Mouse (Mus musculus) gastrocnemius, postnatal 10 days (tissue): ENCODE results near the gene Ankmy1. TPM values are rescaled to one million over a fixed set of nuclear protein-coding genes. Genes with fewer than 3 reads are reported as not detected.
A peak's percentile ranks its signal among the peaks of the same experiment; 100 is the strongest.

Experiments
- DNase-seq: peaks from one replicate; pipeline ENCODE4 v3.0.0; 2021; ENCODE audit warnings: mixed read lengths
- long read RNA-seq, 2 experiments: library from polyadenylated mRNA; stranded (forward); transcript quantifications; one replicate each; pipeline ENCODE4 v2.0.0; 2021
- total RNA-seq, 2 experiments: library from RNA; stranded (reverse); gene quantifications; 2 replicates each; pipeline ENCODE4 v1.2.3; 2021

Ankmy1 gene
- under 1 TPM; 0.27 to 0.28 TPM for total RNA-seq
- long read RNA-seq, experiment 1, partial matches to known transcripts, result 0 of 2 reads
- long read RNA-seq, experiment 1, other reads (novel, unspliced or antisense), result 2 of 2 reads
- long read RNA-seq, experiment 2, partial matches to known transcripts, result 0 of 2 reads
- long read RNA-seq, experiment 2, other reads (novel, unspliced or antisense), result 2 of 2 reads

DNA sequence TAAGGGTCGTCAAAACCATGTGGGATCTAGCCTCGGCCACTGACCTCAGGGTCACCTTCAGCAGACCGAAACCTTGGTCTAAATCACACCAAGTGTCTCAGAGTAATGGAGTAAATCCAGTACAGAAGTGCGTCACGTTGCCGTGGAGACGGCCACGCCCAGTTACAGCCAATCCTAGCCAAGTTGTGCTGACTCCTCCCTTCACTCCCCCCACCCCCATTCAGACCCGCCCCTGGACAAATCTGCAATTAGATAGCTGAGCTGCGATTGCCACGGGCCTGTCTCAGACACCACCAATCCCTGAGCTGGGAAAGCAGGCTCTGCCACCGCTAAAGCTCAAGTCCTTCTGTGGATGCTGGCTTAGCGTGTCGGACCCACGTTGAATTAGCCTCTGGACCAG, at the start of gene Ankmy1:
Gene Ankmy1 (minus strand): TSS at position 121 of the 400 bp plus-strand sequence.
- peak; percentile 42 for DNase-seq

DNA sequence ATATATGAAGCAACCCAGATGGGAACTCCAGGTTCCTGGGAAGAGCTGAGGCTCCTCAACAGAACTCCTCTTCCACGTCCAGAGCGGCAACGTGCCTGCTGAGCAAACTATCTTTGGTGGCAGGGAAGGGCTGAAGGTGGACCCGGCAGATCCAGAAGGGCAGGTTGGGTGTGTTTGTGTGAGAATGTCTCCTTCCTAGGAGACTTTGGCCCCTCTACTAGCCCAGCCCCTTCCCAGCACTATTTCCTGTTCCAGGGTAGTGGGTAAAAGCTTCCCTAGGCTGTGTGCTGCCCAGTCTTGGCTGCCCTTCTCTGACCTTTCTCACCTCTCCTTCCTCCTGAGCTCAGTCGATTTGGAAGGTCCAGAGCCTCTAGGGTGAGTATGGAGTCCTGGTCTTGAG, 47.9 kb upstream of the Ankmy1 start, which contains the start of gene Gpr35:
Gene Gpr35 (plus strand): TSS at position 259 of the 400 bp plus-strand sequence.
- DNase-seq, result no peak

DNA sequence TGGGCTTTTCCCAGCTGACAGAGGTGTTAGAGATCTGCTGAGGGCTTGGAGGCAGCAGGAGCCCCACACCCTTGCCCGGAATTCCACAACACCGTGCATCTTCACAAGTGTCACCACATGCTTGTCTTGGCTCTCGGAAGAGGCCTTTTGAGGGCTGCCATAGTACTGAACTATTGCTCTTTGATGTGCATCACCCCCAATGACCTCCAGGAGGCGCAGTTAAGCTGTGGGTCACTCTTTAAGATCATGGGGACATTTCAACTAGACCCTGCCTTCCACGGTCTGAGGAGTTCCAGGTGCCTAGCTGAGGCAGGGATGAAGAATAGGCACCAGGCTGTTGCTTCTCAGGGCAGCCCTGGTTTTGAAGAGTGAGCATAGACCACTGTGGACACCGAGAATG, 46.7 kb upstream of the Ankmy1 start:
- DNase-seq, result peak; percentile 29

DNA sequence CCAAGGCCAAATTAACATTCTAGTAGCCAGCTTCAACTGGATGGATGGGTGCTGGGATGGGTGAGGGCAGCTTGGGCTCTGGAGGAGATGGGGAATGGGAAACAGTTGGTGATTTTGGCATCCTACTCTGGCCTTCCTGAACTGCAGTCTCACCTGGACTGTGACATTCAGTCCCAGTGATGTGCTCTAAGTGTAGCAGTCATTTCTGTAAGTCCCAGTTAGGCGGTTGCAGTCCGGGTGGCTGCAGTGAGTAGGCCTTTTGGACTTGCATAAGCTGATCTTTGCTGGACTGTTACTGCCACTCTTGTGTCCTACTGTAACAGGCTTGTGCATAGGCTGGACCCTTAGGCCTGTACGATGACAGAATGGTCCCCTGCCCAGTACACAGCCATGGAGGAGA, 45.3 kb upstream of the Ankmy1 start:
- DNase-seq, result no peak

DNA sequence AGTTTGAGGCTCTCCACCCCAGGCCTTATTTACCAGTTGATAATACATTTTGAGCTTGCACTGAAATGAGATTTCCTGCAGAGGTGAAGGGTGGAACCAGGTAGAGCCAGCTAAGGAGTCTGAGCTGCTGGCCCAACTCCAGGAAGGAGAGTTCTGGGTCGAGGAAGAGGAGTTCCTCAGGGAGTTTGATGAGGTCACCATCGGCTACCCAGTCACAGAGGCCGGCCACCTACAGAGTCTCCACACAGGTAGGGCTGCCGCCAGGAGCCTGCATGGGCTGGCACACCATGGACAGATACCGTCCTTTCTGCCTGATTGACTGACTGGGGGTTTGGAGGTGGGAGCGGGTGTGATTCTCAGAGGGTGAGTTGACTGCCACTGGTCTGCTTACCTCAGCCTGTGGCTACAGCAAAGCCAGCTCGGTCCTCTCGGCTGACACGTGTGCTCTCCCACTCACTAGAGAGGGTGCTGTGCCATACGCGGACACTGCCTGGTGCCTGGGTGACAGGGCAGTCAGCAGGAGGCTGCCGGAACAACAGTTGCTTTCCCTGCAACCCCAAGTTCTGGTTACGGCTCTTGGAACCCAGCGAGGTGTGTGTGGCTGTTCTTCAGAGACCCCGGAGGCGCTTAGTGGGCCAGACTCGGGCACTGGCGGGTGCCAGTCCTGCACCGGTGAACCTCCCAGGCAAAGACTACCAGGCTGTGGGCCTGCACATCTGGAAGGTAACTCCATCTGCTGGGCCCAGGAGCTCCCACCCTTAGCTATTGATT, 40.7 kb upstream of the Ankmy1 start:
- DNase-seq, result no peak

DNA sequence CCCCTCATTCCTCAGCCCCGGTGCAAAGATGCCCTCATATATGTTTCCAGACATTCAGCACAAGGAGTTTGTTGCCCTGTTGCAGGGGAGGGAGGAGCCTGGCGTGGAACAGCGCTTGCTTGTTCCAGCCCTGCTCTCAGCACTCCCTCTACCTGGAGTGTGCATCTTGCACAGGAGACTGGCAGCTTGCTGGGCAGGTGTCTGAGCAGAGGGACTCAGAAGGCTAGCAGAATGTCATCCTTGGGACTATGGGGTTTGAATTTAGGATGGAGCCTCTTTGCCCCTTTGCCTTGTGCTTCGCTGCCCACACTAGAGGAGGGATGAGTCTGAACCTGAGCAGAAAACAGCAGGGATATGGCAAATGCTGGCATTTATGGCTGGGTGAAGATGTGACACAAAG, 37.0 kb upstream of the Ankmy1 start:
- no peak for DNase-seq

DNA sequence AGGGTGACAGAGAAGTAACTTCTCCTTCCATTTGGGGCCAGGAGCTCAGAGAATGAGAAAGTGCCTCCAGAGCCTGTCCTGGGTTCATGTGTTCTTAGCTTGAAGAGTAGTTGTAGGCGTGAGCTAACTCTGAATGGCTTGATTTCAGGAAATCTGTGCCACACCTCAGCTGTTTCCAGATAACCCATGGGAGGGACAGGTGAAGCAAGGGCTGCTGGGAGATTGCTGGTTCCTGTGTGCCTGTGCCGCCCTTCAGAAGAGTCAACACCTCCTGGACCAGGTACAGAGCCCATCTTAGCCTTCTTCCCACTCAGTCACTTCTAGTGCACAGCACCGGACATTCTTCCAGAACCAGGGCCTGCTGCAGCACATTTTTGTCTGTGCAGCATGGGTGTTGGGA, 35.1 kb upstream of the Ankmy1 start:
- no peak for DNase-seq

DNA sequence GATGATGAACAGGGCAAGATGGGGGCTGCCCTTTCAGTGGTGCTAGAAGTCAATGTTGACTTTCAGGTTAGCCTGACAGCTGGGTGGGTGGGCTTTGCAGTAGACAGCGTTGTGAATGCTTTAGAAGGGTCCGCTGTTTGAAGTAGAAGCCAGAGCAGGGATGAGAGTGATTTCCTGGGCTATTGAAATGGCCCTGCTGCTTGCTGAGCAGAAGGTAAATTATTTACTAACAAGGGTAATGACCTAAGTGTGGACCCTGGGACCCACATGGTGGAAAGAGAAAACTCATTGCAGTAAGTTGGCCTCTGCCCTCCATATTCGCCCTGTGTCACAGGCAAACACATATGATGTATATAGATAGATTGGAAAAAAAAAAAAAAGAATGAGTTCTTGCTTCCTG, 33.8 kb upstream of the Ankmy1 start:
- no peak for DNase-seq

DNA sequence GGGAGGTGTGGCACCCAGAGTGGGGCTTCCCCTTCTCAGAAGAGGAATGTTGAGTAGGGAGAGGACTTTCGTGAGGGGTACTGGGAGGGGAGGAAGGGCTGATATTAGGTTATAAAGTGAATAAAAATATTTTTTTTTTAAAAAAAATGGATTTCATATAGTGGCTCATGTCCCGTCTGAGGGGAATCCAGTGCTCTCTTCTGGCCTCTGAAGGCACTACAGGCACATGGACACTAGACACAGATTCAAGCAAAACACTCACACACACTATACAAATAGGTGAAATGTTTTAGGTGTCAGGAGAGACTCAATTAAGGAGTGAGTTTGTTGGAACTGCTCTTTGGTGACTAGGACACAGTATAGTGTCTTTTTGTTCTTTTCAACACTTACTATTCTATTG, 33.3 kb upstream of the Ankmy1 start:
- DNase-seq, result no peak

DNA sequence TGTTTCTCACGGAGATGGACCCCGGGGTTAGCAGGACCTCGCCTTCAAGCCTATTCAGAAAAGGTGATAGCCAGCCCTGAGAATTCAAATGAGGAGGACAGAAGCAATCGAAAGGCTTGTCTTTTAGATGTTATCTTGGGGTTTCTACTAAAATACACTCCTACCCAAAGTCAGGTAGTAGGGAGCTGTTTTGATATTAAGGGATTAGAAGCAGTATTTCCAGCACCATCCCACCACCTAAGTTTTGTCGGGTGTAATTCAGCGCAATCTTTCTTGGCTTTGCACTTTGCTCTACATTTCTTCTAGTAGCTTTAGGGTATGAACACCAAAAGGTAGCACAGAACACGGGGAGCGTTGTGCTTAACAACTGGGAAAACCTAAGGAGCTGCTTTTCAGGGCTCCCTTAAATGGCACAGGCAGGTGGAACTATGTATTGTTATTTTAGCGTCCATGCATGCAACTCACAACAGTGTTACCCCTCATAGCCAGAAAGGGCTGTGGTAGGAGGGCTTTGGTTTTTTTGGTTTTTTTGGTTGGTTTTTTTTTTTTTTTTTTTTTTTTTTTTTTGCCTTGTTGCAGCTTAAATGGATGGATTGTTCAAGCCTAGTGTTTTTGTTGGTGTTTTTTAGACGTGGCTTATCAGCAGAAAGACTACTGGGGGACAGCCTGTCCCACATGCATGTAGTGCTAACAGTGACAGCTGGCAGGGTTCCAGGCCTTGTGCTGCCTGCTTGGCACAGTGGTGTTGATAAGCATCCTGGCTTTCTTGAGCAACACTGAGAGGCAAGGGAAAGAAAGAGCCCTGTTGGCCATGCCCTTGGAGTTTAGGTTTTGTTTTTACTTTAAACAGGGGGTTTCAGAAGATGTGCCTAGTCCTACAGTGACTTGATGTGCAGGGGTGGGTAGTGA, 32.6 kb upstream of the Ankmy1 start:
- DNase-seq, result peak; percentile 45

DNA sequence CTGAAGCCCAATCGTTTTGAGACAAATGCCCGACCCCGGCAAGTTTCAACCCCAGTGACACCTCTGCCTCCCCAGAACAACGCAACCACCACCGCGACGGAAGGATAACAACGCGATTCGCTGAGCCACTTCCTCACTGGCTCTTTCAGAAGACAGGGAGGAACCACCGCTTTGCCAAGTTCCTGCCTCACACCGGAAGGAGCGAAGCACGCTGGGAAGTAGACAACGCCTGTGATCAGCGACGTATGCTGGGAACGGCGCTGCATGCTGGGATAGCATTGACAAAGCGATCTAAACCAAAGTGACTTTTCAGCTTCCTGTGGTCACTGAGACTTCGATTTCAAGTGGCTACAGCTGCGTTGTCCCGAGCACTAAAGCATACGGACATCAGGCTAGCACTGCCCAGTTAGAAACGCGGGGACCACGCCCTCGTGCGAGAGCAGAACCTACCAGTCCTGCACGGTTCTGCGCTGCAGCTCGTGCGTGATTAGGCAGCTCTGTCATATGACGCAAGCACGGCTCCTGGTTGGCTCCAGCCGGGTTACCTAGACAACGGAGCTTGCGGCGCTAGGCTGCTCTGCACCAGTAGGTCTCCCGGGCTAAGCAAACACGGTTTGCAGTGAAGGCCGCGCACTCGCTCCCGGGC, 31.6 kb upstream of the Ankmy1 start, which contains the start of gene Capn10:
Gene Capn10 (plus strand): TSS at position 195 of the 646 bp plus-strand sequence.
- peak; percentile 82 for DNase-seq

DNA sequence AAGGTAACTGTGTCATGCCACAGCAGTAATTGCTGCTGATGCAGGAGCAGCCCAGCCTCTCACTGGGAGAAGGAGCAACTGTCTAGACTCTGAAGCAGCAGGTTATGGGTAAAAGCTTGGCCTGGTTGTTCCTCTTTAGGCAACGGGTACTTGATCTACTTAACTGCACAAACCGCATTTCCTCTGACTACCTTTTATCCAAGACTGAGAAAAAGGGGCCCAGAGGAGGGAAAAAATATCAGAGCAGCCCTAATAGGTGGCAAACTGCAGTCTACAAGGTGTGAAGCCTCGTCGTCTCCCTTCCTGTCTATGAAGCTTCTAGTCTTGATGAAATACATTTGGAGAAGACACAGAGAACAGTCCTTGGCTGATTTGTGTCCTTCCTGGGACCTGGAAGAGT, 30.9 kb upstream of the Ankmy1 start:
- DNase-seq, result no peak

DNA sequence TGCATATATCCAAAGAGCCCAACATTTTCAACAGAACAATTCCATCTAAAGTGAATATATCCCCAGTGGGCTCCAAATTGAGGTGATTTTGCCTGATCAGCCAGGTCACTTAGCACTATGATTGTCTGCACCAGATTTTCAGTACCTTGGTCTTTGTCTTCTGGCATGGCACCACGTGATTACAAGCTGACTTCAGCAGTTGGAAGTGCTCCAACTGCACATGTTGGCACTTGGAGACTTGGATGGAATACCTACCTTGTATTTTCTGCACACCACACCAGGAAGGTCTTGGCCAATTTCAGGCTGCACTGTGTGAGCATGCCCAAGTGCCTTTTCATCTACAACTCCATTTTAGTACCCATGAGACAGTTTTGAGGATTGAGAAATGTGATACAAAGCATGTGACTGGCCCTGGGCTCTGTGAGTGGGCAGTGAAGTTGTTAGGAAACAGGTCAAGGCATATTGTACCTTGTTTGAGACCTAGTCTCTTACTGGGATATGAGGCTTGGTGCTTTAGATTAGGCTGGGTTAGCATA, 27.5 kb upstream of the Ankmy1 start:
- DNase-seq, result no peak

DNA sequence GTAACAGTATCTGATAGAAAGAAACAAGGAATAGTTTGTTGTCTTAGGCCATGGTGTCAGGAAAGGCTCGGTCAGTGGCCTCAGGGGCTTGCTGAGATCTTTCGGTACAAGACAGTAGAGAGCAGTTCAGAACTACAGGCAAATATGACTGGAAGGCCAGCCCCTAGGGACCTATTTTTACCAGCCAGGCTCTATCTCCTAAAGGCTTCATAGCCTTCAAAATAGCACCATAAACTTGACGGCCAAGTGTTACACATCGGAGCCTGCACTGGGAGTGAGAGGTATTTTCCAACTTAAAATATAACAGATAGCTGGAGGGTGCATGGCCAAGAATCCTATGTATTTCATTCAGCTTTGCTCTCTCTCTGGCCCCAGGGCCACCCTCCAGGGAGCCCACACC, 18.8 kb upstream of the Ankmy1 start:
- DNase-seq, result no peak

DNA sequence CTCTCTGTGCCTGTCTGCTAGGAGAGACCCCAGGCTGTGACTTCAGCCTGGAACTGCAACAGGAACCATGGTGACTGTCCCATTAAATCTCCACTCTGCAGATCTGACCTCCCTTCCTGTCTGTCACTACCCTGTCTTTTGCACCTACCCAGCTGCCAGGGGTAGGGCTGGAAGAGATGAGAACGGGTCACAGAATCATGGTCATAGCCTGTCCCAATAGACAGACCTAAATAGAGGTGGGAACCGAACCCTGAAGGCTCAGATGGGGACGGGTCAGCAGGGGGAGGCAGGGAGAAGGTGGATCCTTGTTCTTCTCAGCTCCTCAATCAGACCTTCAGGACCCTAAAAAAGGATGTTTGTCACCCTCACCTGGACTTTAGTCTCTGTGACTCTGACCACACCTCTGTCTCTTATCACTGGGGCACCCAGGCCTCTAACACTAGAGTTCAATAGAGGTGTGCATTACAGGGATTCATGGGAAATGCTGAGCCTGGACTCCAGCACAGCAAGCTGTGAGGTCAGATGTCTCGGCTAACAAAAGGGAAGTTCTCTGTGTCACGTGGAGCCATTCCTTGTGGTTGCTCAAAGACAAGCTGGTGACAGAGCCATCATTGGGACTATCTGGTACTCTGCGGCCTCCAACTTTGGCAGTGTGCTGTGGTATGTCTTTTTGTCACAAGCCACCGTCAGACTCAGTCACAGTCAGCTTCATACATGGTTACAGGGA, 17.9 kb upstream of the Ankmy1 start:
- DNase-seq, result no peak

DNA sequence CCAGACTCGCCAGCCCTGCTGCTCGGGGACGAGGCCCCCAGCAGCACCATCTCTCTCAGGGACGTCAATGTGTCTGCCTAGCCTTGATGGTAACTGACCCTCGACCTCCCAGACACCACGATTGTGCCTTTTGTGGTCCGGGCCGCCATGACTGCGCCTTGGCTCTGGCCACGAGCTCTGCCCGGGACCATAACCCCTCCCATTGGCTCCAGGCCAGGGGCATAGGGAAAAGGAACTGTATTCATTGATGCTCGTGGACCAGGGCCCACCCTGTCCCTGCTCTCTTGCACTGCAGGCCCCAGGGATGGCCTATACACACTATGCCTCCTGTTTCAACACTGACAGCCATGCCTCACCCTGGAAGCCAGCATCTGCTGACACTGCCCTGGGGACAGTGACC, 17.1 kb upstream of the Ankmy1 start:
- DNase-seq, result no peak

DNA sequence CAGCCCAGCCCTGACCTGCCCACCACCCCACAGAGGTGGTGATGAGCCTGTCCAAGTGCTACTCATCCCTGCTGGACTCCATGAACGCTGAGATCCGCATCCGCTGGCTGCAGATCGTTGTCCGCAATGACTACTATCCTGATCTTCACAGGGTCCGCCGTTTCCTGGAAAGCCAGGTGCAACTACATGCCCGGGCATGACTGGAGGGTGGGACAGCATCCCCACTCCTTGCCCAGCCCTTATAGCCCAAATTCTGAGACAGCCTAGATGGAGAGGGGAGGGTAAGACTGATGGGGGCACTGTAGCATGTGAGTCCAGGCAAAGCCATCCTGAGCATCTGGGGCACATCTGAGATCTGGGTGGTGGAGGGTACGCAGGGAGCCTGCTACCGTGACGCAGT, 16.4 kb upstream of the Ankmy1 start:
- no peak for DNase-seq

DNA sequence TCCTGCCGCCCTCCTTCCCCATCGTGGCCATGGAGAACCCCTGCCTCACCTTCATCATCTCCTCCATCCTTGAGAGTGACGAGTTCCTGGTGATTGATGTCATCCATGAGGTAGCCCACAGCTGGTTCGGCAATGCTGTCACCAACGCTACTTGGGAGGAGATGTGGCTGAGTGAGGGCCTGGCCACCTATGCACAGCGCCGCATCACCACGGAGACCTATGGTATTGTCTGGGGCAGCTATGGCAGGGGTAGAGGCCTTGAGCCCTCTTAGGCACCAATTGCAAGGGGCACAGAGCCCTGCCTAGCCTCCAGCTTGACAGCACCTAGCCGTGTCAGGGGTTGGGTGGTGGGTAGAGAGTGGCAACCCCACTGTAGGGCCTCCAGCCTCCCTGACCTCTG, 14.0 kb upstream of the Ankmy1 start:
- DNase-seq, result no peak

DNA sequence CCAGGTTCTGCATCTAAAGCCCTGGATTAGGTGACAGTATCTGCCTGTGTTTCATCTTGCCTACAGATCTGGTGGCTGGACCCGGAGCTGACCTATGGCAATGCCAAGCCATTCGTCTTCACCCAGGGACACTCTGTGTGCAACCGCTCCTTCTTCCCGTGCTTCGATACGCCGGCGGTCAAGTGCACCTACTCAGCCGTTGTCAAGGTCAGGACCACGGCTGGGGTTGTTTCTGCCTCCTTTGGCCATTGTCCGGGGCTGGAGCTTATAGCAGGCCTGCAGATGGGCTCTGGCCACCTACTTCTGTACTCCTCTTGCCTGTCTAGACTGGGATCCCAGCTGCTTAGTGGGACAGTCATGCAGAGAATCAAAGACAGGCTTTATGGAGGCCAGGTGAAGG, 12.3 kb upstream of the Ankmy1 start:
- DNase-seq, result no peak

DNA sequence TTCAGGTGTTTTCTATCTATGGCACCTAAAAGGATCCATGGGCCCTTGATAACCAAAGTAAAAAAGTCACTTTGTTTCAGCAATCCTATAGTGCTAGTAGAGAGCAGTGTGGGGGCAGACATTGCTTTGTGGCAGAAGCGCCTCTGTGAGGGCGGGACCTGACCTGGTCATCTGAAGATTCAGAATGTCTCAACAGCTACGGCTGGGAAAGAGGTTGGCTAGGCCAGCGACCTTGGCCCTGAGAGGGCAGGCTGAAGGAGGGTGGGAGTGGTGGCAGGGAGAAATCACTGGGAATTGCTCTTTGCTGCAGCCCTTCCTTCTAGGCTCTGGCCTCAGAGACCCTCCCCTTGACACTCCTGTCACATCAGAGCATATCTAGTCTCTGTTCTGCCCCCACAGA, 11.5 kb upstream of the Ankmy1 start:
- no peak for DNase-seq

DNA sequence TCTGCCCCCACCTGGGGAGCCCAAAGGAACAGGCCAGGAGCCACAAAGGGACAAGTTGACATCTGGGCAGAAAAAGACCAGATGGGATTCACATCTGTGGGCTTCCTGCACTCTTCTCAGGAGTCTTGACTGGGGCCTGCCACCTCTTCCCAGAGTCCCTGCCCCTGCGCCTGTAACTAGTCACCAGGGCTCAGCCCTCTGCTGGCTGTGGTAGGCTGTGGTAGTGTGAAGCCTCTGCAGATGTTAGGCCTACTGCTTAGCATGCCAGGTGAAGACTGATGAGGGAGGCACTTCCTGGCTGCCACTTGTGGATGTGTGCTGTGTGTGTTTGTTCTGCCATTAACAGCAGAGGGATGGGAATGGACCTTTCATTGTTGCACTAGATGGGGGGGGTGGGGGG, 9.6 kb upstream of the Ankmy1 start:
- no peak for DNase-seq
